Mouse (Mus musculus) stomach, embryonic 15.5 days (tissue): ENCODE data around the gene Arl6. TPM values are rescaled to one million over a fixed set of nuclear protein-coding genes. Genes with fewer than 3 reads are reported as not detected.

Source experiments
- polyA plus RNA-seq: library from polyadenylated mRNA; unstranded; fragments of >200 nt; fragmentation: Nextera tagmentation; extraction: Ambion mirVana; gene quantifications from 2 replicates; pipeline ENCODE4 v1.2.1, GENCODE M21; 2015

Arl6 gene
- polyA plus RNA-seq, 1 experiment from 2014 or later = 24.6 TPM

Other genes starting within 250 kb of the Arl6 start
- gene Gabrr3, start 232.1 kb downstream of the Arl6 start, polyA plus RNA-seq = not detected in 2 replicates
- 36.6 and 37.0 TPM in 2 replicates for gene Riox2, start 167.6 kb downstream of the Arl6 start, polyA plus RNA-seq
- gene Crybg3, start 38.4 kb downstream of the Arl6 start, polyA plus RNA-seq = 8.2 and 10.5 TPM in 2 replicates